Mouse (Mus musculus): ENCODE results near the gene Atf6b. TPM values are rescaled to one million over a fixed set of nuclear protein-coding genes. Genes with fewer than 3 reads are reported as not detected.
A peak's percentile ranks its signal among the peaks of the same experiment; 100 is the strongest.

Atf6b gene
- polyA plus RNA-seq, 1 experiment from 2014 or later: 103 TPM

DNA sequence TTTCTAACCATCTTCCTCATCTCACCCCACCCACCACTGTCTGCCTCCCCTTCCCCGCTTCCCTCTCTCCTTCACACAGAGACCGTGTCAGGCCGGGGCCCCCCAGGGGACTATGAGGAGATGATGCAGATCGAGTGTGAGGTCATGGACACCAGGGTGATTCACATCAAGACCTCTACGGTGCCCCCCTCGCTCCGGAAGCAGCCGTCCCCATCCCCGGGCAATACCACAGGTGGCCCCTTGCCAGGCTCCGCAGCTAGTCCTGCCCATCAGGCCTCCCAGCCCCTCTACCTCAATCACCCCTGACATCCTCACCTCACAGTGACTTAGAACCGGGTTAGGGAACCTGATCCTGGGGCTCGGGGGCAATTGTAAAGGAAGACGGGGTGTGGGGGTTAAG is 7.4 kb downstream of the Atf6b start:
- DNase-seq (ENCODE audit: low spot score): no peak
- peaks cover 9% of the 10 kb centered on the region for H3K27me3 ChIP-seq (replicated peaks; ENCODE audit: low read depth, poor library complexity, severe bottlenecking)
- no peaks in the 10 kb centered on the region for H3K9me3 ChIP-seq
- 93% methylated on average over 13 of the region's 13 CpGs for WGBS
- H3K36me3 ChIP-seq (replicated peaks): peaks cover 63% of the 10 kb centered on the region
- no peak overlapping the region for H3K27ac ChIP-seq (replicated peaks)
- H3K4me3 ChIP-seq: 0 out of 2 replicates have a peak overlapping the region, but pooled peaks have one; percentile 2
- H3K4me1 ChIP-seq: peaks cover 32% of the 10 kb centered on the region

DNA sequence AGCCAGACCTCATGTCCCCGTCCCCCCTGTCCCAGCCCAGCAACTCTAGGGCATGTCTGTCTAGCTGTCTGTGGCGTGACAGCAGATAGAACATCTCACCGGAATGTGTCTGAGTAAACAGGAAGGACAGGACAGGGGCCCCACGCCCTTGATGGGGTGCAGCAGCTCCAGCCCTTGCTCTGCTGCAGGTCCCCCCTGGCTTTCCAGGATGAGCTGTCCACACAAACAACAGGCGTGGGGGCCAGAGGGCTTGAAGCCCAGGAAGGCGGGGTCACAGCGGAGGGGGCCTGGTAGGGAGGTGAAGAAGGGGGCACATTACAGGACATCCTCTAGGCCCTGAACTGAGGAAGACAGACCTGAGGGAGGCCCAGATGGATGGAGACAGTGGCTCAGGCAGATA is 8.2 kb downstream of the Atf6b start:
- Histone ChIP-seq H3K36me3 (replicated peaks) (peaks cover 55% of the 10 kb centered on the region), H3K4me1 (peaks cover 32% of the 10 kb centered on the region), H3K4me3 (0 out of 2 replicates have a peak overlapping the region, but pooled peaks have one; percentile 6), H3K27ac (replicated peaks) (peak overlapping the region; percentile 30; the same call in 1 of the 2 replicates), H3K27me3 (replicated peaks; ENCODE audit: low read depth, poor library complexity, severe bottlenecking) (peaks cover 16% of the 10 kb centered on the region), H3K9me3 (no peaks in the 10 kb centered on the region)
- DNase-seq (ENCODE audit: low spot score): no peak
- WGBS: 81% methylated on average over 7 of the region's 7 CpGs

DNA sequence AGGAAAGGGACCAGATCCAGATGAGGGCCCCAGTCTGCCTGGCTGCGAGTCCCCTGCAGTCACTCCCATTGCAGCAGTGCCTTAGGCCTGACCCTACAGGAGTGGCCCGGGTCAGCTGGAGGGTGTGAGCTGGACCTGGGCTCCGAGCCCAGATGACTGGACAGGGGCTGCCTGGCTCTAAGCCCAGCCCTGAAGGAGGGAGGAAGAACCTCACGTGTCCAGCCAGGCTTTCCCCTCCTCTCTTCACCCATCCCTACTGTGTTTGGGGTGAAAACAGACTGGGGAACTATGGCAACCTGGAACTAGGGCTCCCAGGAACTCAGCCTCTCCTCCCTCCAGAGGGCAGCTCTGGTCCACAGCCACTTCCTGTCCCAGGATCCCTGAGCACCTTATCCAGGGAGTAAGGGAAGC is 8.6 kb downstream of the Atf6b start:
- Histone ChIP-seq H3K27ac (replicated peaks) (peak overlapping the region; percentile 30; the same call in 1 of the 2 replicates), H3K27me3 (replicated peaks; ENCODE audit: low read depth, poor library complexity, severe bottlenecking) (peaks cover 21% of the 10 kb centered on the region), H3K9me3 (no peaks in the 10 kb centered on the region), H3K36me3 (replicated peaks) (peaks cover 51% of the 10 kb centered on the region), H3K4me1 (peaks cover 37% of the 10 kb centered on the region), H3K4me3 (0 out of 2 replicates have a peak overlapping the region, but pooled peaks have one; percentile 6)
- DNase-seq (ENCODE audit: low spot score): no peak
- WGBS: 62% methylated on average over 4 of the region's 4 CpGs

DNA sequence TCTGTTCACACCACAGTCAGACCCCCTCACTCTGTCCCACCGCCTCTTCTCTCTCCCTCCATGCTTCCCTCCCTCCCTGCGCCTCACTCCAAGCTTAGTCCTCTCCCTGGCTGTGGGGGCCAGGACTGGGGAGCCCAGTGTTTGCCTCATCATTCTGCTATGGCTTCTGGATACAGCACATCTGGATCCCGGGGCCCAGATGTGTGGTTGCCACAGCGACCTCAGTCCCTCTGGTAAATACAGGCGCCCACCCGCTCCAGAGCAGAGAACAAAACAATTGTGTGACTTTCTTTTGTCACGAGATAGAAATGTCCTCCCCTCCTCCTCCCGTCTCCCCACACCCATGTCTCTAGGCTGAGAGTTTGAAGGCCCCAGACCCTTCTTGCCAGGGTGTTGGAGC is 9.7 kb downstream of the Atf6b start:
- WGBS: 58% methylated on average over 8 of the region's 8 CpGs
- DNase-seq (ENCODE audit: low spot score): no peak
- H3K4me1 ChIP-seq: peaks cover 44% of the 10 kb centered on the region
- no peak overlapping the region for H3K4me3 ChIP-seq
- H3K36me3 ChIP-seq (replicated peaks): peaks cover 40% of the 10 kb centered on the region
- H3K27ac ChIP-seq (replicated peaks): no peak overlapping the region
- no peaks in the 10 kb centered on the region for H3K9me3 ChIP-seq
- H3K27me3 ChIP-seq (replicated peaks; ENCODE audit: low read depth, poor library complexity, severe bottlenecking): peaks cover 31% of the 10 kb centered on the region

DNA sequence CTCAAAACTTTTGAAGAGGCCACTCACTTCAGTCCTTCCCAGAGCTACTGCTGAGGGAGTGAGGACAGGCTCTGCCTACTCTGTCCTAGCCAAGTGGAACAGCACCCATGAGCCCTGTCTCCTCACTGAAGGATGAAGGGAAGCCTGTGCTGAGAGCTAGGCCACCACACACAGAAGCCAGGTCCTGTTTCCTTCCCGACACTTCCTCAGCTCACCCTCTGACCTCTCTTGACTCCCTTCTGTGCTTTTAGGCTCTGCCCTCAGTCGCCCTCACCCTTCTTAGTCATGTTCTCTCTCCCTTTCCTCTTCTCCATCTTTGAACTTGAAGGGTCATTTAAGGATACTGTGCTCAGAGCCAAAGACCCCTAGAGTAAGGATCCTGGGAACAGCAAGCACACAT is 10.3 kb downstream of the Atf6b start:
- Histone ChIP-seq H3K27ac (replicated peaks) (no peak overlapping the region), H3K4me3 (no peak overlapping the region), H3K9me3 (no peaks in the 10 kb centered on the region), H3K36me3 (replicated peaks) (peaks cover 34% of the 10 kb centered on the region), H3K4me1 (peaks cover 44% of the 10 kb centered on the region), H3K27me3 (replicated peaks; ENCODE audit: low read depth, poor library complexity, severe bottlenecking) (peaks cover 33% of the 10 kb centered on the region)
- DNase-seq (ENCODE audit: low spot score): no peak
- WGBS: 23% methylated on average over 2 of the region's 2 CpGs

DNA sequence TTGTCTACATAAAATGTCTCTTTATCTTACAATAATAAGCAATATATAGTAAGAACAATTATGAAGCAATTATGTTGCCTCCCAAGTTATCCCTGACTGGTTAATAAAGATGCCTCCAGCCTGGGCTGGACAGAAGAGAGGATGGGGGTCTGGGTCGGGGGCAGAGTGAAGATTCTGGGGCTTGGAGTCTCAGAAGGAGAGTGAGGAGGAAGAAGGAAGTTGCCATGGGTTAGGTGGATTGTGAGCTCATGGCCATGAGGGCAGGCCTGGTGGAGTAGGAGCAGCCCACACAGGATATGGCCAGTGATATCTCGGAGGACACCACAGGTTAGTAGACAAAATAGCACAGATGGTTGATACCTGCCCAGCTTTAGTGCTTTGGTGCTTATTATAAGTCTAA is 11.2 kb downstream of the Atf6b start:
- H3K27me3 ChIP-seq (replicated peaks; ENCODE audit: low read depth, poor library complexity, severe bottlenecking): peaks cover 40% of the 10 kb centered on the region
- no peak for DNase-seq (ENCODE audit: low spot score)
- H3K27ac ChIP-seq (replicated peaks): no peak overlapping the region
- no peak overlapping the region for H3K4me3 ChIP-seq
- peaks cover 25% of the 10 kb centered on the region for H3K36me3 ChIP-seq (replicated peaks)
- 90% methylated on average over 2 of the region's 2 CpGs for WGBS
- H3K9me3 ChIP-seq: no peaks in the 10 kb centered on the region
- H3K4me1 ChIP-seq: peaks cover 44% of the 10 kb centered on the region

DNA sequence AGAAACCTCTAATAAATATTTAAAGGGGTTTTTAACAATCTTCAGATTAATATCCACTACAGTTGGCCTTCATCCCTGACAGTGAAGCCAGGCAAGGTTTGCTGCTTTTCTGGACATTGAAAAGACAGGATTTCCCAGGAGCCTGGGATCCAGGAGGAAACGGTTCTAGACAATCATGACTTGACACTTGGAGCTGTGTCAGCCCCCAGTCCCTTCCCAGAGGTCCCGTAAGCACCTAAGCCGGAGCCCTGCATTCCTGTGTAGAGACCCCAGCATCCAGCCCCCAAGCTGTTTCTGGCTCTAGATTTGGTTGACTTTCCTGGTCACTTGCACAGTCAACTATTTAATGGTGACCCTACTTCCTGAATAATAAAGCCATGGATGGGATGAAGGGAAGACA is 11.6 kb downstream of the Atf6b start:
- Histone ChIP-seq H3K27ac (replicated peaks) (no peak overlapping the region), H3K9me3 (no peaks in the 10 kb centered on the region), H3K4me1 (peaks cover 44% of the 10 kb centered on the region), H3K27me3 (replicated peaks; ENCODE audit: low read depth, poor library complexity, severe bottlenecking) (peaks cover 44% of the 10 kb centered on the region), H3K36me3 (replicated peaks) (peaks cover 21% of the 10 kb centered on the region), H3K4me3 (no peak overlapping the region)
- DNase-seq (ENCODE audit: low spot score): no peak
- WGBS: 78% methylated on average over 3 of the region's 3 CpGs

DNA sequence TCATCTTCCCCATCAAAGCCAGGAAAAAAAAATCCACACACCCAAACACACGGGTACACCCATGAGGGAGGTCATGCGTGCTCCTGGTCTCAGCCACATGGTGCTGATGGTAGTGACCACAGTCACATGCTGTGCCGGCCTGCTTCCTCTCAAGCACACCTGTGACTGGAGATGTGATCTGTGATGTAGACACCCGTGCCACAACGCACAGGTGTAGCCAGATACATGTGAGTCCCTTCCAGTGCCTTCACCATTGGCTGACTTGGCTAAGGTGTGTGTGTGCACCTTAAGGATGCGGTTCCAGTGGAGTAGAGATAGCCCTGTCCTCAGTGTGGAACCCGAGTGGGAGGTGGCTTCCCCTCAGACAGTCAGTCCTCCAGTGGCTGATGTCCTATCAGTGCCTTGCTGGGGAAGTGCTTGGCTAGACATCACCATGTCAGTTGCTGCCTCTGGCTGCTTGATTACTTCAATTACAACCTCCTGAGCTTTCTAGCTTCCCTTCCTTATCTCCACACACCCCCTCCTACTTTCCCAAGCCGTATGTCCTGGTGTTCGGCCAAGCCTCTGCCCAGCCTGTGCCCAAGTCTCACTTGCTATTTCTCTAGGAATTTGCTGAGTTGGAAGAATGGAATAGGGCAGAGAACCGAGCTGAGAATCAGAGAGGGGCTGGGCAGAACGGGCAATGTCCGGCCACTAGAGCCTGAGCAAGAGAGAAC is 12.4 kb downstream of the Atf6b start:
- no peak for DNase-seq (ENCODE audit: low spot score)
- peaks cover 45% of the 10 kb centered on the region for H3K27me3 ChIP-seq (replicated peaks; ENCODE audit: low read depth, poor library complexity, severe bottlenecking)
- H3K4me3 ChIP-seq: no peak overlapping the region
- no peak overlapping the region for H3K27ac ChIP-seq (replicated peaks)
- peaks cover 14% of the 10 kb centered on the region for H3K36me3 ChIP-seq (replicated peaks)
- 70% methylated on average over 12 of the region's 12 CpGs for WGBS
- no peaks in the 10 kb centered on the region for H3K9me3 ChIP-seq
- peaks cover 44% of the 10 kb centered on the region for H3K4me1 ChIP-seq

DNA sequence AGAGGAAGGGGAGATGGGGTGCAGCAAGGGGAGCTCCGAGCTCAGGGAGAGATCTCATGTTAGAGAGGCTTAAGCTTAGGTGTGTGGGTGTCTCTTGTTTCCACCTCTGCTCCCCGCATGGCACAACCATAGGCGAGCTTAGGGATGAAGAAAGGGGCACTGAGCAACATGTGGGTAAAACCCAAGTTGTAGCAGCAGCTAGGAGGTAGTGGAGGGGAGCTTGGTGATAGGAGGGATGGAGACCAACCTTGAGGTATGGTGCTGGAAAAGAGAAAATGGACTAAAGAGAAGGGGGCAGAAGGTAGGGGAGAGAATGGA is 12.9 kb downstream of the Atf6b start:
- 49% methylated on average over 3 of the region's 3 CpGs for WGBS
- H3K9me3 ChIP-seq: no peaks in the 10 kb centered on the region
- H3K4me3 ChIP-seq: no peak overlapping the region

DNA sequence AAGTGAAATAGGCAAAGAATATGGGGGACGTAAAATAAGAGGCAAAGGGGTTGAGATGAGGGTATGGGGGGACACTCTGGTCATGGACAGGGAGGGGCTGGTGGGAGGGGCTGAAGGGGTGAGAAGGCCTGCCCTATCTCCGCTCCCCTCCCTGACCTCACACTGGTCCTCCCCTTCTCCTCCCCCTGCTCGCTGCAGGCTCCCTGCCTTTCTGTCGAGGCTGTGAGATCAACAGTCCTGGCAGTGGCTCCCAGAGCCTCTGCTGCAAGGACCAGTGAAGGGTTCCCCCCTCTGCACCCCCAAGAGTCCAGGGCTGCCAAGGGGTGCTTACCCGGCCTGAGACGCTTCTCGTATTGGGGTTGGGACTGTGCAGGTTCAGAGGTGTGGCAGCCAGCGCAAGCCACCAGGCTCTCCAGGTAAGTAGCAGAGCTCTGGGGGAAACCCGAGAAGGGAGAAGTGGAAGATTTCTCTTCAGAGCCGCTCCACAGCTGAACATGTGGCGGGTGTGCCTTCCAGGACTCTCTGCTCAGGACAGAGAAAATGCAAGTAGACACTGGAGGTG is 13.4 kb downstream of the Atf6b start:
- H3K36me3 ChIP-seq (replicated peaks): peaks cover 4% of the 10 kb centered on the region
- DNase-seq (ENCODE audit: low spot score): no peak
- H3K27me3 ChIP-seq (replicated peaks; ENCODE audit: low read depth, poor library complexity, severe bottlenecking): peaks cover 51% of the 10 kb centered on the region
- WGBS: 44% methylated on average over 11 of the region's 11 CpGs
- no peaks in the 10 kb centered on the region for H3K9me3 ChIP-seq
- peaks cover 39% of the 10 kb centered on the region for H3K4me1 ChIP-seq
- no peak overlapping the region for H3K27ac ChIP-seq (replicated peaks)
- H3K4me3 ChIP-seq: no peak overlapping the region

More for the DNA sequence above, 12.9 kb downstream of the Atf6b start:
- H3K27ac ChIP-seq (replicated peaks): no peak overlapping the region
- H3K4me1 ChIP-seq: peaks cover 44% of the 10 kb centered on the region
- no peak for DNase-seq (ENCODE audit: low spot score)
- H3K27me3 ChIP-seq (replicated peaks; ENCODE audit: low read depth, poor library complexity, severe bottlenecking): peaks cover 46% of the 10 kb centered on the region
- H3K36me3 ChIP-seq (replicated peaks): peaks cover 8% of the 10 kb centered on the region

DNA sequence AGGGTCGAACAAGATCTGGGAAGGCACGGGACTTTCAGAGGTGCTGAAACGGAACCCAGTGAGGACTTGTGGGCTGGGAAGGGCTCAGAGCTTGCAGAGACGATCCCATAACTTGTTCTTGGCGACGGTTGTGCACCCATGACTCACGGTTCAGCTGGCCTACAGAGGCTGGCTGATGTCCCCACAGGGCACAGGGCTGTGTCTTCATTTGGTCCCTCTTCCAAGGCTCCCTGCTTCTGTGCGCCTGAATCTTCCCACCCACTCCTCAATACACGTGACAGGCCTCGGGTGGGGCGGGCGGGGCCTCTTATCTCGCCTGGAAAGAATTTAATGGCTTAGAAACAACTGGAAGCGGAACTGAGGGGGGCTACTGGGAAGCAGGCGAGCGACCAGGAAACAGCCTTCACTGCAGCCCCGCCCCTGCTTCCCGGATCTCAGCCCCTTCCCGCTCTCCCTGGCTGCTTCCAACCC is 14.2 kb downstream of the Atf6b start:
- Histone ChIP-seq H3K4me3 (peak overlapping the region; percentile 41), H3K36me3 (replicated peaks) (no peaks in the 10 kb centered on the region), H3K27me3 (replicated peaks; ENCODE audit: low read depth, poor library complexity, severe bottlenecking) (peaks cover 59% of the 10 kb centered on the region), H3K4me1 (peaks cover 31% of the 10 kb centered on the region), H3K27ac (replicated peaks) (no peak overlapping the region; the same call in 1 of the 2 replicates), H3K9me3 (no peaks in the 10 kb centered on the region)
- DNase-seq (ENCODE audit: low spot score): peak; percentile 33
- 11% methylated on average over 19 of the region's 19 CpGs for WGBS

DNA sequence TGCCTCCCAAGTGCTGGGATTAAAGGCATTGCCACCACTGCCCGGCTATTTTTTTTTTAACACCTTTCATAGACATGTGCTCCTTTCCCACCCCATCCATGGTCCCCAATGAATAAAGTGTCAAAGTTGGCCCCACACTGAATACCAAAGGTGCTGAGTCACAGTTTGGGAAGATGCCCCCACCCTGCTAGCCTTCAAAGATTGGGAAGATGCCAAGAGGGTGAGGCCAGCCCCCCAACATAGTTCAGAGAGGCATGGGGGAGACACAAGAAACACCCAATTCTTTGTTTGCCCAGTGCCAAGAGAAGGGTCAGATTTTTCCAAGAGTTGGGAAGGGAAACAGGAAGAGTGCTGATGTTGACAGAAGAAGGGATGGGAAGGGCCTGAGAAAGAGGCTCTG is 15.5 kb downstream of the Atf6b start:
- no peaks in the 10 kb centered on the region for H3K36me3 ChIP-seq (replicated peaks)
- peaks cover 21% of the 10 kb centered on the region for H3K4me1 ChIP-seq
- H3K27me3 ChIP-seq (replicated peaks; ENCODE audit: low read depth, poor library complexity, severe bottlenecking): peaks cover 60% of the 10 kb centered on the region
- no peak overlapping the region for H3K4me3 ChIP-seq
- DNase-seq (ENCODE audit: low spot score): no peak
- H3K9me3 ChIP-seq: no peaks in the 10 kb centered on the region
- no peak overlapping the region for H3K27ac ChIP-seq (replicated peaks)
- 80% methylated on average over 1 of the region's 1 CpGs for WGBS

DNA sequence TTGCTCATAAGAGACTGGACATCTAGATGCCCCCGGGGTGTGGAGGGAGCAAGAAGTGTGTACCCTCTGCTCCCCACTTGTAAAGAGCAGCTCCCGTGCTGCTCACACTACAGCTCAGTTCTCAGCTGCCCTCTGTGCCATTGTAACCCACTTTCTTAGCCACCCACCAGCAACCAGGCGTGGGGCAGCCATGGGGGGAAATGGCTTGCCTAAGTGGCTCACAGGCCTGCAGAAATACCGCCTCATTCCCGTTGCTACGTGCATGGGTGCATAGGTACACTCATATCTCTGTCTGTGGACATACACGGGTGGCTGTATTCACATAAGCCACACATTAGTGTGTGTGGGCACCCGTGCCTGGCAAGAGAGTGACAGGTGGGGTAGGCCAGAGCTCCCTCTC is 16.0 kb downstream of the Atf6b start:
- H3K27ac ChIP-seq (replicated peaks): no peak overlapping the region
- H3K36me3 ChIP-seq (replicated peaks): no peaks in the 10 kb centered on the region
- H3K4me3 ChIP-seq: no peak overlapping the region
- peaks cover 18% of the 10 kb centered on the region for H3K4me1 ChIP-seq
- no peaks in the 10 kb centered on the region for H3K9me3 ChIP-seq
- 79% methylated on average over 8 of the region's 8 CpGs for WGBS
- H3K27me3 ChIP-seq (replicated peaks; ENCODE audit: low read depth, poor library complexity, severe bottlenecking): peaks cover 65% of the 10 kb centered on the region
- no peak for DNase-seq (ENCODE audit: low spot score)

Data from embryonic facial prominence, embryonic 10.5 days (tissue).